Mouse (Mus musculus) lung, postnatal 14 days (tissue): Measurements from ENCODE around the gene Igfbpl1.

Experiments
- DNase-seq: peaks from one replicate; pipeline ENCODE4 v3.0.0; 2021

Gene Igfbpl1

GRCm38 (mm10) chr4:45821995-45822394 lies 4.7 kb downstream of the Igfbpl1 start:
- no peak for DNase-seq

- DNase-seq, result peak; percentile 66
Observed at GRCm38 (mm10) chr4:45820074-45820830, 6.5 kb downstream of the Igfbpl1 start.

GRCm38 (mm10) chr4:45819208-45819931 lies 7.4 kb downstream of the Igfbpl1 start:
- peak; percentile 26 for DNase-seq

GRCm38 (mm10) chr4:45818814-45819207 lies 7.9 kb downstream of the Igfbpl1 start:
- DNase-seq, result no peak

GRCm38 (mm10) chr4:45815542-45815941 lies 11.2 kb downstream of the Igfbpl1 start:
- peak; percentile 56 for DNase-seq

- DNase-seq, result no peak
Observed at GRCm38 (mm10) chr4:45811250-45811649, 15.5 kb downstream of the Igfbpl1 start.

GRCm38 (mm10) chr4:45808034-45808433 lies 18.7 kb downstream of the Igfbpl1 start:
- no peak for DNase-seq

GRCm38 (mm10) chr4:45802900-45803299 lies 23.8 kb downstream of the Igfbpl1 start:
- DNase-seq, result no peak

- DNase-seq, result no peak
Observed at GRCm38 (mm10) chr4:45799956-45800537, 26.7 kb downstream of the Igfbpl1 start.

- peak; percentile 74 for DNase-seq
Observed at GRCm38 (mm10) chr4:45798964-45799363, 27.8 kb downstream of the Igfbpl1 start, which contains the start of gene Aldh1b1. Aldh1b1 (plus strand) TSS chr4:45799022.

- DNase-seq, result no peak
Observed at GRCm38 (mm10) chr4:45796760-45797159, 30.0 kb downstream of the Igfbpl1 start.

GRCm38 (mm10) chr4:45795191-45795811 lies 31.4 kb downstream of the Igfbpl1 start:
- DNase-seq, result peak; percentile 9

GRCm38 (mm10) chr4:45790018-45790417 lies 36.7 kb downstream of the Igfbpl1 start:
- DNase-seq, result no peak

GRCm38 (mm10) chr4:45789263-45789958 lies 37.3 kb downstream of the Igfbpl1 start:
- DNase-seq, result no peak

GRCm38 (mm10) chr4:45788446-45789081 lies 38.2 kb downstream of the Igfbpl1 start:
- no peak for DNase-seq

- DNase-seq, result no peak
Observed at GRCm38 (mm10) chr4:45786674-45787073, 40.0 kb downstream of the Igfbpl1 start.

GRCm38 (mm10) chr4:45785959-45786358 lies 40.8 kb downstream of the Igfbpl1 start:
- no peak for DNase-seq

- DNase-seq, result no peak
Observed at GRCm38 (mm10) chr4:45783671-45784070, 43.1 kb downstream of the Igfbpl1 start.

- DNase-seq, result peak; percentile 60
Observed at GRCm38 (mm10) chr4:45771619-45772018, 55.1 kb downstream of the Igfbpl1 start.

GRCm38 (mm10) chr4:45771173-45771572 lies 55.5 kb downstream of the Igfbpl1 start:
- DNase-seq, result no peak

- DNase-seq, result no peak
Observed at GRCm38 (mm10) chr4:45770638-45771033, 56.1 kb downstream of the Igfbpl1 start.
